Mouse (Mus musculus): ENCODE measurements around the gene Spx.

GRCm38 (mm10) chr6:142462194-142462593 lies 49.0 kb downstream of the Spx start:
- TF ChIP-seq CTCF (IDR thresholded peaks at IDR 0.05; ENCODE audit: extremely low read depth, insufficient read depth, low read length) (no peak), POLR2A (IDR thresholded peaks at IDR 0.05; ENCODE audit: extremely low read depth, insufficient read depth, low read length) (no peak)

Measured in cortical plate, adult 2 months (tissue).